Mouse (Mus musculus) forebrain, embryonic 12.5 days (tissue): ENCODE results near the gene Nup160. TPM values are rescaled to one million over a fixed set of nuclear protein-coding genes. Genes with fewer than 3 reads are reported as not detected.

Experiments
- ATAC-seq: fragments of 200-750 bp; cut with Nextera tagmentation; 2 replicates; pipeline ENCODE4 v1.8.0; 2017; ENCODE audit warnings: moderate TSS enrichment; ENCODE audit not compliant: low FRiP score
- H3K27ac ChIP-seq: fragments of 300-500 bp; sonication (generic); 2 replicates; pipeline ENCODE4 v1.5.1; 2016; ENCODE audit warnings: mild to moderate bottlenecking
- H3K27me3 ChIP-seq: fragments of 300-500 bp; sonication (generic); 2 replicates; pipeline ENCODE4 v1.6.1; 2016; ENCODE audit warnings: mild to moderate bottlenecking
- H3K36me3 ChIP-seq: fragments of 300-500 bp; sonication (generic); replicated peaks from 2 replicates; pipeline ENCODE4 v1.6.1; 2016; ENCODE audit warnings: mild to moderate bottlenecking
- H3K4me1 ChIP-seq: fragments of 300-500 bp; sonication (generic); 2 replicates; pipeline ENCODE4 v1.6.1; 2016
- H3K4me2 ChIP-seq: fragments of 300-500 bp; sonication (generic); 2 replicates; pipeline ENCODE4 v1.6.1; 2016; ENCODE audit warnings: mild to moderate bottlenecking, moderate library complexity
- H3K4me3 ChIP-seq: fragments of 300-500 bp; sonication (generic); replicated peaks from 2 replicates; pipeline ENCODE4 v1.5.1; 2016; ENCODE audit warnings: mild to moderate bottlenecking
- H3K9ac ChIP-seq: fragments of 300-500 bp; sonication (generic); 2 replicates; pipeline ENCODE4 v1.6.1; 2016; ENCODE audit warnings: mild to moderate bottlenecking
- H3K9me3 ChIP-seq: fragments of 300-500 bp; sonication (generic); 2 replicates; pipeline ENCODE4 v1.6.1; 2016
- WGBS: fragments of 180-500 bp; shearing (Covaris S2); methylation state at CpG from one replicate; pipeline ENCODE4 v1.1.7; 2016; 5-methylcytosine and 5-hydroxymethylcytosine counted together
- polyA plus RNA-seq: library from polyadenylated mRNA; unstranded; fragments of >200 nt; fragmentation: Nextera tagmentation; extraction: Ambion mirVana; gene quantifications from 2 replicates; pipeline ENCODE4 v1.2.1, GENCODE M21; 2016

The Nup160 gene
- polyA plus RNA-seq, 1 experiment from 2014 or later = 52.3 TPM

DNA sequence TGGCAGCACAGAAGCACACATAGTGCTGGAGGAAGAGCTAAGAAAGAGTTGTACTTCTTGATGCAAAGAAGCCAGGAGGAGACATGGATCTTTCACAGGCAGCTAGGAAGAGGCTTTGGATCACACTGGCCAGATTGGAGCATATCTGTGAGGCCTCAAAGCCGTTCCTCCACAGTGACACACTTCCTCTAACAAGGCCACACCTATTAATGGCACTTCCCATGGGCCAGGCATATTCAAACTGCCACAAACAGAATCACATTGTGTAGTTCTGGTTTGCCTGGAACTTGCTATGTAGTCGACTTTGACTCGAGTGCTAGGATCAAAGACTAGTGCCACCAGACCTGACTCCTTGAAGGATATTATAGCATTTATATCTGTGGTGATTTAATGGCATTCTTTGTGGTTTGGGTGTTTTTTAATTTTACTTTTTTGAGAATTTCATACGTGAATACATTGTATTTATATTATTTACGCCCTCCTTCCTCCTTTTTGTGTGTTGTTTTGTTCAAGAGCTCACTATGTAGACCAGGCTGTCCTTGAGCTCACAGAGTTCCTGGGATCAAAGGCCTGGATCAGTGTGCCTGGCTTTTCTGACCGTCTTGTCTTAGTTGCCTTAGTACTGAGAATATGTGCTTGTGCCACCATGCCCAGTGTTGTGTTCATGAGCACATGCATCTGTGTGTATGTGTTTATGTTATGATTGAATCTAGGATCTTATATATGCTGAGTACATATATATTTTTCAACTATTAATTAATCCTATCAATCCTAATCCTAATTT, 72.9 kb downstream of the Nup160 start:
- Histone ChIP-seq H3K9ac (no peak overlapping the region), H3K9me3 (no peaks in the 10 kb centered on the region), H3K36me3 (peaks cover 61% of the 10 kb centered on the region), H3K4me1 (peaks cover 28% of the 10 kb centered on the region), H3K4me2 (no peak overlapping the region), H3K27me3 (no peaks in the 10 kb centered on the region), H3K27ac (no peak overlapping the region), H3K4me3 (no peak overlapping the region)
- 80% methylated on average over 6 of the region's 6 CpGs for WGBS
- no peak for ATAC-seq

DNA sequence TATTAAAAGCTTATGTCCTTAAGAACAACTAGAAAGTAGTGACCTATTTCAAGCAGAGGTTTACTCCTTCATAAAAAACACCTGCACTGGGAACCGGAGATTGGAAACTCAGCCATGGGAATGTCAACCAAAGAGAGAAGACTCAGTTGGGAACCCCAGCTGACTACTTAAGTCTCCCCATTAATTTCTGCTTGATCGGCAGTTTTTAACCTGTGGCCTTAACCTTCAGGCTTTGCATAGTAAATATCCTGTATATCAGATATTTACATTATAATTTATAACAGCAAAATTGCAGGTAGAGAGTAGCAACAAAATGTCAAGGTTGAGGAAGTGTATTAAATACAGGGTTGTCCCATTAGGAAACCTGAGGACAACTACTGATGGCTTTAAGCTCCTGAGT, 76.5 kb downstream of the Nup160 start:
- Histone ChIP-seq H3K4me2 (no peak overlapping the region), H3K4me1 (peaks cover 11% of the 10 kb centered on the region), H3K4me3 (no peak overlapping the region), H3K9me3 (no peaks in the 10 kb centered on the region), H3K36me3 (peaks cover 77% of the 10 kb centered on the region), H3K27me3 (no peaks in the 10 kb centered on the region), H3K27ac (no peak overlapping the region), H3K9ac (no peak overlapping the region)
- 90% methylated on average over 2 of the region's 2 CpGs for WGBS
- no peak for ATAC-seq

- Histone ChIP-seq H3K9ac (no peak overlapping the region), H3K9me3 (no peaks in the 10 kb centered on the region), H3K36me3 (peaks cover 78% of the 10 kb centered on the region), H3K27ac (no peak overlapping the region), H3K4me2 (no peak overlapping the region), H3K4me1 (peaks cover 5% of the 10 kb centered on the region), H3K27me3 (no peaks in the 10 kb centered on the region), H3K4me3 (no peak overlapping the region)
- no peak for ATAC-seq
- WGBS = 96% methylated on average over 3 of the region's 3 CpGs
These were observed 77.2 kb downstream of the Nup160 start for GRCm38 (mm10) chr2:90754188-90754587.

DNA sequence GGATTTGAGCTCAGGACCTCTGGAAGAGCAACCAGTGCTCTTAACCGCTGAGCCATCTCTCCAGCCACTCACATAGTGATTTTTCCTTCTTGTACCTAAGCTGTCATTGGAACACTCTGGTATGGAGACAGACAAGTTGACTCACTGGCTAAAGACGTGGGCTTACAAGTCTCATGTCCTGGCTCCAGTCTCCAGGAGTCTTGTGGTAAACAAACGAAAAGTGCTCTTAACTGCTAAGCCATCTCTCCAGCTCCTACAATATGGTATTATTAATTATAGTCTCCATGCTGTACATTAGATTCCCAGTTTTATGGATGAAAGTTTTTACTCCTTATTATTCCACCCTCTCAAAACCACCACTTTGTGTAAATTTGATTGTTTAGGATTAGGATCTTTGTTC, 88.1 kb downstream of the Nup160 start:
- no peak overlapping the region for H3K4me2 ChIP-seq
- no peaks in the 10 kb centered on the region for H3K9me3 ChIP-seq
- H3K27ac ChIP-seq = no peak overlapping the region
- H3K4me3 ChIP-seq = no peak overlapping the region
- no peaks in the 10 kb centered on the region for H3K27me3 ChIP-seq
- WGBS = 92% methylated on average over 3 of the region's 3 CpGs
- H3K4me1 ChIP-seq = no peaks in the 10 kb centered on the region
- peaks cover 91% of the 10 kb centered on the region for H3K36me3 ChIP-seq
- ATAC-seq = no peak
- H3K9ac ChIP-seq = no peak overlapping the region

DNA sequence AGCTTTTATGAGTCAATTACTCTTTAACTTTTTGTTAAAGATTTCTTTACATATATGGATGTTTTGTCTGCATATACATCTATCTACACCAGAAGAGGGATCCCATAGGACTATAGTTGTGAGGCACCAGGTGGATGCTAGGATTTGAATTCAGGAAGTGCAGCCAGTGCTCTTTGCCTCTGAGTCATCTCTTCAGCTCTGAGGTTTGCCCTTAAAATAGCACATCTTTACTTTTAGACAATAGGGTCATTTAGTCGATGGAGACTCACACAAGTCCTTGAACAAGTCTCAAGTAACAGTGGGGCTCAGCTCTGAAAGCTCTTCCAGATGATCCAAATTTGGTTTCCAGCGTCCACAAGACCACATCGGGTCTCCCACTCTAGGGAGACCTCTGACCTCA, 104.3 kb downstream of the Nup160 start:
- Histone ChIP-seq H3K4me2 (no peak overlapping the region), H3K27ac (no peak overlapping the region), H3K36me3 (peaks cover 44% of the 10 kb centered on the region), H3K4me1 (peaks cover 14% of the 10 kb centered on the region), H3K27me3 (peaks cover 15% of the 10 kb centered on the region), H3K9me3 (no peaks in the 10 kb centered on the region), H3K4me3 (no peak overlapping the region), H3K9ac (no peak overlapping the region)
- no peak for ATAC-seq
- 45% methylated on average over 3 of the region's 3 CpGs for WGBS

DNA sequence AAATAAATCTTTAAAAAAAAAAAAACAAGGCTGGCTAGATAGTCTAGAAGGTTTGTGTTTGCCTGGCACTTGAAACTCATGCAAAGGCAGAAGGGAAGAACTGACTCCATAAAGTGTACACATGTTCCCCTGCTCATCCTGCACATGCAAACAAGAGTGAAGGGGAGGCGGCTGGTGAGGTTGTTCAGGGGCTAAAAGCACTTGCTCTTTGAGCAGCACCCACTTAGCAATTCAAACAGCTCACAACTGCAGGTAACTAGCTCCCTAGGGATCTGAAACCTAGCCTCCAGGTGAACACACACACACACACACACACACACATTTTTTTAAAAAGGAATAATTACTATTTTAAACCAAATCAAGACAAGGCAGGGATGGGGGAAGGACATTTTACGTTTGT, 104.9 kb downstream of the Nup160 start:
- H3K27ac ChIP-seq = no peak overlapping the region
- peaks cover 38% of the 10 kb centered on the region for H3K36me3 ChIP-seq
- ATAC-seq = no peak
- no peaks in the 10 kb centered on the region for H3K9me3 ChIP-seq
- H3K9ac ChIP-seq = no peak overlapping the region
- WGBS = 36% methylated on average over 2 of the region's 2 CpGs
- peaks cover 14% of the 10 kb centered on the region for H3K4me1 ChIP-seq
- H3K27me3 ChIP-seq = peaks cover 15% of the 10 kb centered on the region
- no peak overlapping the region for H3K4me2 ChIP-seq
- no peak overlapping the region for H3K4me3 ChIP-seq

DNA sequence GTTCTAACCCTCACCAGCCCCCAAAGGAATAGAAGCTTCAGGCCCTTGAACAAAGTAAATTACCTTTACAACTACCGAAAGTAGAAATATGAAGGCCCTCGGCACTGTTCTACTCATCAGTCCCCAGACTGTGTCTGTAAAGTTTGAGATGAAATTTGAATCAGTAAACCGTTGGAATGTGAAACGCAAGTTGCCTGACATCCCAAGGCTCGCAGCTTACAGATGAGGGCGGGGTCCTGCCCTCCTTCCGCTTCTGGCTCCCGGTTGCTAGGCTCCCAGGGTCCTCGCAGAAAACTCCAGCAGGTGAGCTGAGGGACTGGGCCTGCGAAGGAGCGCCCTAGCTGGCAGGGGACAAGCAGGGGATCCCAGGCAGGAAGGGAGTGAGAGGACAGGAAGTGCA, 105.4 kb downstream of the Nup160 start, which contains the start of gene Agbl2:
Gene Agbl2, plus strand, starts transcription at position 270 of the 400 bp plus-strand sequence.
- Histone ChIP-seq H3K9me3 (no peaks in the 10 kb centered on the region), H3K27ac (no peak within 1 kb of the TSS), H3K9ac (peak within 1 kb of the TSS; percentile 47), H3K4me3 (peak within 1 kb of the TSS; percentile 35), H3K36me3 (peaks cover 34% of the 10 kb centered on the region), H3K4me1 (peaks cover 14% of the 10 kb centered on the region), H3K27me3 (peaks cover 15% of the 10 kb centered on the region), H3K4me2 (peak within 1 kb of the TSS; percentile 72)
- peak; percentile 40 for ATAC-seq
- 4% methylated on average over 11 of the region's 11 CpGs for WGBS

DNA sequence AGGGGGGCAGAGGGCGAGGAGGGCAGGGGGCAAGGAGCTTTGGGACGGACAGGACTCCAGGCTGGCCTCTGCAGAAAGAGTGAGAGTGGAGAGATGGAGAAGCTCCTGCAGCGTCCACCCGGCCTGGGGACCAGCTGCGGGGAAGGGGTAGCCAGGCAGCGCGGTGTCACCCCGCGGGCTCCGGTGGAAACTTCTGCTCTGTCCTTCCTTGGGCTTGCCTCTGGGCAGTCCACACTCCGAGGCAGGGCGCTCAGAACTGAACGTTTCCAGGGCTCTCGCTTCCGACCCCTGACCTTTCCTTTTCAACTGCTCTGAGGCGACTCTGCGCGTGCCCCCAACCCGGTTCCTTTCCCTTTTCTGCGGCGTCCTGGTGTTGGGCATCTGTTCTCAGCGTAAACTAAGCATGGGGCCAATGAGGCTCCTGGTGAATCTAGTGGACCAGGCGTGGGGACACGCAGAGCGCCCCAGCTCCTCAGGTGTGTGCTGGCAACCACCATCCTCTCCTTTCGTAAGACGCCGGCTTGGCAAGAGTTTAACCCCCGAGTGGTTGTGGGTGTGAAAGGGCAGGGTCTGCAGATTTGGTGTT, 106.0 kb downstream of the Nup160 start:
- Histone ChIP-seq H3K4me3 (peak overlapping the region; percentile 35), H3K27ac (no peak overlapping the region), H3K36me3 (peaks cover 29% of the 10 kb centered on the region), H3K4me2 (peak overlapping the region; percentile 72), H3K9me3 (no peaks in the 10 kb centered on the region), H3K27me3 (peaks cover 15% of the 10 kb centered on the region), H3K9ac (peak overlapping the region; percentile 47), H3K4me1 (peaks cover 14% of the 10 kb centered on the region)
- WGBS = 1% methylated on average over 29 of the region's 29 CpGs
- ATAC-seq = peak; percentile 54

Other genes with a start within 250 kb of the Nup160 start
- gene Ptprj, start 96.6 kb upstream of the Nup160 start, polyA plus RNA-seq = 2.1 and 2.7 TPM in 2 replicates
- gene Fnbp4, start 68.2 kb downstream of the Nup160 start, polyA plus RNA-seq = 142 and 153 TPM in 2 replicates
- gene Agbl2, start 105.5 kb downstream of the Nup160 start, polyA plus RNA-seq = 0.69 and 0.82 TPM in 2 replicates
- 214 and 215 TPM in 2 replicates for gene Mtch2, start 169.9 kb downstream of the Nup160 start, polyA plus RNA-seq
- gene C1qtnf4, start 208.6 kb downstream of the Nup160 start, polyA plus RNA-seq = 15.9 and 28.0 TPM in 2 replicates
- gene Kbtbd4, start 227.5 kb downstream of the Nup160 start, polyA plus RNA-seq = 59.1 and 61.2 TPM in 2 replicates
- 188 and 192 TPM in 2 replicates for gene Ndufs3, start 227.6 kb downstream of the Nup160 start, polyA plus RNA-seq